Mouse (Mus musculus) mouse embryonic stem cell (cell line): ENCODE measurements around the gene Grik3.

Experiments
- in situ Hi-C, 2 experiments: fragments of 300-500 bp; cut with MboI; formaldehyde crosslinking; loops; 1 replicate in 1 of 2; 3 replicates in 1 of 2; pipeline ENCODE4 v1.14.3; 2019 to 2020; ENCODE audit warnings: low sequenced_read_pairs in 2 of 2, low pct_unique_long_range_greater_than_20kb in 1 of 2, mixed read lengths in 1 of 2; ENCODE audit not compliant: unreplicated experiment in 1 of 2

Gene Grik3

GRCm38 (mm10) chr4:125535465-125535864, 45.0 kb downstream of the Grik3 start:
- in situ Hi-C loops, result no loop called here

GRCm38 (mm10) chr4:125535977-125536376, 45.5 kb downstream of the Grik3 start:
- in situ Hi-C loops, result no loop called here

- in situ Hi-C loops, result no loop called here
Observed at GRCm38 (mm10) chr4:125538301-125538965, 47.9 kb downstream of the Grik3 start.

GRCm38 (mm10) chr4:125539617-125540016, 49.1 kb downstream of the Grik3 start:
- in situ Hi-C loops, result no loop called here

GRCm38 (mm10) chr4:125543171-125543570, 52.7 kb downstream of the Grik3 start:
- in situ Hi-C loops, result no loop called here

GRCm38 (mm10) chr4:125544947-125545767, 54.7 kb downstream of the Grik3 start:
- in situ Hi-C loops, result no loop called here

GRCm38 (mm10) chr4:125545768-125546220, 55.3 kb downstream of the Grik3 start:
- in situ Hi-C loops, result no loop called here

GRCm38 (mm10) chr4:125548190-125548589, 57.7 kb downstream of the Grik3 start:
- in situ Hi-C loops, result no loop called here

- in situ Hi-C loops, result no loop called here
Observed at GRCm38 (mm10) chr4:125553754-125554153, 63.3 kb downstream of the Grik3 start.

- in situ Hi-C loops, result no loop called here
Observed at GRCm38 (mm10) chr4:125556405-125557308, 66.2 kb downstream of the Grik3 start.

- in situ Hi-C loops, result no loop called here
Observed at GRCm38 (mm10) chr4:125559564-125559963, 69.1 kb downstream of the Grik3 start.

GRCm38 (mm10) chr4:125560806-125561205, 70.3 kb downstream of the Grik3 start:
- in situ Hi-C loops, result no loop called here

GRCm38 (mm10) chr4:125563579-125563978, 73.1 kb downstream of the Grik3 start:
- in situ Hi-C loops, result no loop called here

- in situ Hi-C loops, result no loop called here
Observed at GRCm38 (mm10) chr4:125564008-125564710, 73.7 kb downstream of the Grik3 start.

GRCm38 (mm10) chr4:125565711-125566439, 75.4 kb downstream of the Grik3 start:
- in situ Hi-C loops, result no loop called here

- in situ Hi-C loops, result no loop called here
Observed at GRCm38 (mm10) chr4:125568210-125568609, 77.7 kb downstream of the Grik3 start.

GRCm38 (mm10) chr4:125571651-125572311, 81.3 kb downstream of the Grik3 start:
- in situ Hi-C loops, result no loop called here
